Mouse (Mus musculus) layer of hippocampus, adult 2 months (tissue): ENCODE measurements around the gene Cyp2s1. TPM values are rescaled to one million over a fixed set of nuclear protein-coding genes. Genes with fewer than 3 reads are reported as not detected.

Source experiments
- DNase-seq, 2 experiments: peaks; one replicate each; pipeline ENCODE4 v3.0.0; 2022; ENCODE audit warnings: low spot score in 2 of 2
- H3K27ac ChIP-seq: fragments of 200-600 bp; 2 replicates; pipeline ENCODE4 v1.8.1; 2022
- H3K4me3 ChIP-seq: fragments of 200-600 bp; 2 replicates; pipeline ENCODE4 v1.8.1; 2022; ENCODE audit warnings: mild to moderate bottlenecking
- CTCF ChIP-seq: fragments of 200-600 bp; conservative IDR thresholded peaks from 2 replicates; pipeline ENCODE4 v1.8.1; 2022; ENCODE audit warnings: antibody characterized with exemption, mild to moderate bottlenecking, moderate library complexity
- total RNA-seq, 2 experiments: library from RNA; stranded (reverse); gene quantifications; 2 replicates each; pipeline ENCODE4 v1.2.3; 2021

Gene Cyp2s1
- total RNA-seq, 2 experiments from 2014 or later = 1.4 to 2.3 TPM

DNA sequence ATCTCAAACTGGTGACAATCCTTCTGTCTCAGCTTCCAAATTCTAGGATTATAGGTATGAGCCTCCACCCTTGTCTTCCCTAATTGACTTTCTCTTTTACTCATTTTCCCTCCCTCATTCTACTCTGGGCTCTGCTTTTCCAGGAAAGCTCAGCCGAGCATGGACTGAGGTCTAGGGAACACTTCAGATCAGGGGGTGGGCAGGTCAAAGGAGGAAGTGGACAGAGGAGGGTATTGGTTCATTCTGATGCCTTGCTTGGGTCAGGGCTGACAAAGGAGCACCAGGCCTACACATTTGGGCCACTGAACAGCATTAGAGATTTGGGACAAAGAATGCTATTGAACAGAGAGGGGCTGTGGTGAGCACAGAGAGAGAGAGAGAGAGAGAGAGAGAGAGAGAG lies 31.9 kb downstream of the Cyp2s1 start:
- no peak for DNase-seq
- no peak for TF ChIP-seq CTCF
- no peak overlapping the region for H3K4me3 ChIP-seq
- no peak overlapping the region for H3K27ac ChIP-seq

DNA sequence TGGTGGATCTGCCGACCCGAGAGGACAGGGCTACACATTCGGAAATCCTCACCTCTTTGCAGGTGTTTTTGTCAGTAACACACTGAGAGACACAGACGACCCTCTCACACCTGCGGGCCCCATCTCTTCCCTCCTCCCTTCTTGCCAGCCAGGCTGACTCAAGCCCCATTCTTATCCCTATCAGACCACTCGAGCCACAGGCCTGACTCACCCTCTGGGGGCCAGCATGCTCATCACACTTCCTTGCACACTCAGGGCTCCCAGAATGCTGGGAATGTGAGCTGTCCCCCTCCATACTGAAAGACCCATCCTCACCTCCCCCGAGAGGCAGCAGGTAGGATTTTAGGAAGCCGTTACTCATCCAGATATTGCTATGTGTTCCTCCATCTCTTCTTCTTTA lies 33.0 kb downstream of the Cyp2s1 start:
- TF ChIP-seq CTCF = no peak
- H3K27ac ChIP-seq = no peak overlapping the region
- no peak for DNase-seq
- H3K4me3 ChIP-seq = no peak overlapping the region

DNA sequence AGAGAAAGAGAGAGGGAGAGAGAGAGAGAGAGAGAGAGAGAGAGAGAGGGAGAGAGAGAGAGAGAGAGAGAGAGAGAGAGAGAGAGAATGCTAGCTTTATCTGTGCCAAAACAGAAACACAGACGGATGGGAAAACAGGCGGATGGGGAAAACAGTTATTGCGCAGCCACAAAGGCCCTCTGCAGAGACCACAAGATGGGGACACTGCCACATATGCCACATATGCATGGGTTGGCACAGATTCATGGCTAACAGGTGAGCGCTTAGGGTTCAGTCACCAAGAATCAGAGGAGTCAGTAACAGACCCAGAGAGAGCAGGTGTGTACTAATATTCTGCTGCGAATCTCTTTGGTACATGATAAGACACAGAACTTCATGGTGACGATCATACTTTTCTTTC lies 34.0 kb downstream of the Cyp2s1 start:
- Histone ChIP-seq H3K4me3 (no peak overlapping the region), H3K27ac (peak overlapping the region; percentile 53)
- DNase-seq = no peak
- TF ChIP-seq CTCF = no peak

DNA sequence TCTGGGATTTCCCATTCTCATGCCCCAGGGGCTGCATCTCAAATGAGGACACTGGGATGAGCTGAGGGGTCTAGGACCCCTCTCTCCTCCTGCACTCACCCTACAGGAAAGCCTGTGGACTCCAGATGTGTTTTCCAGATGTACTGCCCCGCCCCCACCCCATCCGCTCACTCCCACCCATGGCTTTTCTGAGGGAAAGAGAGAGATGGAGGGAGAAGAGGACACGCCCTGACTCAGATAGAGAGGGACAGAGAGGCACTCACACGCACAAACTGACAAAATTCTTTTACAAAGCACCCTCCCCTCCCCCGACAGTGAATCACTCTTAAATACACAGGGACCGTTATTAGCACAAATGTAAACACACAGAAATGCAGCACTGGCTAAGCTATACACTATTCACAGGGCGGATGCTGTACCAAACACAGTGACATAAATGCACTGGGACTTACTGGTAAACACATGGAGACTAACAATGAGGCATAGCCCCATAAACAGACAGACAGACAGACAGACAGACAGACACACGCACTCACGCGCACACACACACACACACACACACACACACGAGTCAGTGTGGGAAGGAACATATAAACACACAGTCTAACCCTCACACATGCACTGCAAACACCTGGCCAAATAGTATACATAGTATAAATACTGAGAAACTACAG lies 34.6 kb downstream of the Cyp2s1 start:
- no peak for TF ChIP-seq CTCF
- Histone ChIP-seq H3K4me3 (peak overlapping the region; percentile 51), H3K27ac (peak overlapping the region; percentile 95)

DNA sequence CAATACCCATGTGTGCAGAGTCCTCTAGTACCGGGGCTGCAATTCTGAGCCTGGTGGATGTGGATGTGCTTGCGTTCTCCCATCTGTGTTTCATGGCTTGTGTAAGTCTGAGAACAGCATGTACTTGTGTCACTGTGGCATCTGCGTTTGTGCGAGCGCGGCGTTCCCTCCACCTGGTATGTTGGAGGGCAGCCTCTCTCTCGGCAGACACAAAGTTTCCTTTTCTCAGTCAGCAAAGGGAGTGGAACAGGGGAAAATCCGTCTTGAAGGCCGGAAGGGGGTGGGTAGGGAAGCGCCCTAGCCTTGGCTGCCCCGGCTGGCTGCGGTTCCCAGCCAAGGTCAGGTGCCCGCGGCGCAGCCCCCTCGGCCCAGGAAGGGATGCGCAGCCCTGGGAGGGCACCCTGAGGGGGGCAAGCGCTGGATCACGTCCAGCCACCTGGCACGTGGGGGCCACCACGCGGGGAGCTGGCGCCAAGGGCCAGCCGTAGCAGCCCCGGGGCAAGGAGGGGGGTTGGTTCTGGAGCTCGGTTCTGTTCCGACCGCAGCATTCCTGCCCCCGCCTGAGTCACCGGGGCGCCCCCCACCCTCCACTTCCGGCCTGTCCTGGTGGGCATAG lies 35.3 kb downstream of the Cyp2s1 start:
- peak overlapping the region; percentile 95 for H3K27ac ChIP-seq
- H3K4me3 ChIP-seq = peak overlapping the region; percentile 51
- no peak for TF ChIP-seq CTCF
- DNase-seq = peak; percentile 75 to 84

More for the DNA sequence above, 34.6 kb downstream of the Cyp2s1 start:
- no peak for DNase-seq

DNA sequence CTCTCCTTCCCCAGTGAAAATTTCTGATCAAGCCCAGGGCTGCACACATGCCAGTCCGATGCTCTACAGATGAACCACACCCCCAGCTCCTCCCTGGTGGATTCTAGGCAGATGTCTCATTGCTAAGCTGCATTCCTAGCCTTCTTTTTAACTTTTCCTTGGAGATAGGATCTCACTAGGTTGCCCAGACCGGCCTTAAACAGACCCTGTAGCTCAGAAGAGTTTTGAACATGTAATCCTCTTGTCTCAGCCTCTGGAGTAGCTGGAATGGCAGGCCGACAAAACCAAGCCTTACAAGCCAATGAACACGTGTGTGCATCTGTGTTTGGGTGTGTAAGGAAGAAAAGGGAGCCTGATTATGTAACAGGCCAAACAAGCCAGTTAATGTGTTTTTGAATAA lies 36.0 kb downstream of the Cyp2s1 start:
- Histone ChIP-seq H3K27ac (peak overlapping the region; percentile 95), H3K4me3 (no peak overlapping the region)
- DNase-seq = no peak
- no peak for TF ChIP-seq CTCF

DNA sequence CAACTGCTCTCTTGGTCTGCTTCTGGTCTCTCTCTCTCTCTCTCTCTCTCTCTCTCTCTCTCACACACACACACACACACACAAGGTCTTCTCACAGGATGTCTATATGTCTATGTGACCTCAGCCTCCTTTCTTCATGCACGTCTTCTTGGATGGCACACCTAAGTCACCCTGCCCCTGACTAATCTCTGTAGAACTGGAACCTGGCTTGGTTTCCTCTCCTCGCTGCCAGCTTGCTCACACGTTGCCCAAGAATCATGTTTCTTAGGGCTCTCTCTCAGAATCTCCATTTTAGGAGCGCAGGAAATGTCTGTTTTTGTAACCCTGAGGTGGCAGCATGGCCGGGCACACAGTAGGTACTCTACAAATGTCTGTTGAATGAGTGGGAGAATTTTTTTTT lies 36.7 kb downstream of the Cyp2s1 start:
- peak overlapping the region; percentile 95; the same call in 1 of the 2 replicates for H3K27ac ChIP-seq
- H3K4me3 ChIP-seq = no peak overlapping the region
- DNase-seq = no peak
- TF ChIP-seq CTCF = no peak

DNA sequence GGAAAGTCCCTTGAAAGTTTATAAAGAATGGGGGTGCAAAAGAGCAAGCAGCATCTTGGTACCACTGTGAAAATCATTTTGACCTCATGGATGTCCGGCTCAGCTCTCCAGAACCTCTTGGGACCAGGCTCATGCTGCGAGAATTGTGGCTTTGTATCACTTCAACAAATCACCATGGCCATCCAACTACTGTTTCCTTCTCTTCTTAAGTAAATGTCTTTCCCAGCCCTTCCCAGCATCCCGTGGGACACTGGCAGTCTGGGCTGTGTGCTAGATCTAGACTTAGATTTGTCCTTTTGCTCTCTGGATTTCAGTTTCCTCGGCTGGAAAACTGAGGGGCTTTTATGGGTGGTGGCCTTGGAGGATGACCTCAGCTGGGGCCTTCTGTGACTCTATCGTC lies 48.5 kb downstream of the Cyp2s1 start:
- no peak for TF ChIP-seq CTCF
- Histone ChIP-seq H3K4me3 (no peak overlapping the region), H3K27ac (no peak overlapping the region)
- DNase-seq = no peak

DNA sequence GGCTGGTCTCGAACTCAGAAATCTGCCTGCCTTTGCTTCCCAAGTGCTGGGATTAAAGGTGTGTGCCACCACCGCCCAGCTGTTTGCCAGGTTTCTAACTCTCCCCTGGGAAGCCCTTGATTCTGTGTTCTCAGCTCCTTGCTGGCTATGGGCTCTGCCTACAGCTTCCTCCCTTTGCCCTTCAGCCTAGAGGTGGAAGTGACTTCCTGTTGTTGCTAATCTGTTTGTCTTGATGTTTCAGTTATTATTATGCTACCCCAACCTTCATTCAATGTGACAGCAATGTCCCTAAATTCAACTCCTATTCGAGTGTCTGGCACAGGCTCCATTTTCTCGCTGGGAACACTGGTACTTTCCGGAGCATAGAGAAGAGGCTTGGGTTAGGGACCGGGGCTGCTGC lies 50.6 kb downstream of the Cyp2s1 start:
- Histone ChIP-seq H3K27ac (no peak overlapping the region), H3K4me3 (no peak overlapping the region)
- no peak for DNase-seq
- TF ChIP-seq CTCF = no peak

DNA sequence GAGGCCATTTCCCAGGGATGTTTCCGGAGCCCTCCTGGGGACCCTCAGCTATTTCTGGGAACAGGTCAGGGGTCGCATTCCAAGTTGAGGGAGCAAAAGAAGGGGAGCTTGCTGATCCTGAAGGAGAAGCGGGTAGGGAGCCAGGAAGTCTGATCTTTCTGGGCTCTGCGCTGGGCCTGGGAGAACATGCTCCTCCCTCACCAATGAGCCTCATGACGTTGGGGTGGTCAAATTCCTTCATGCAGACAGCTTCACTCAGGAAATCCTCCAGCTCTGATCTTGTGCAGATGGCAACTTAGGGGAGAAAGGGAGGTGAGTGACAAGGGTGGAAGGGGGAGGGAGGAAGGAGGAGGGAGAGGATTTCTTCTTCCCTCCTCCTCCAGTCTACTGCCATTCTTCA lies 52.5 kb downstream of the Cyp2s1 start:
- no peak for DNase-seq
- no peak overlapping the region for H3K4me3 ChIP-seq
- H3K27ac ChIP-seq = no peak overlapping the region
- TF ChIP-seq CTCF = no peak

DNA sequence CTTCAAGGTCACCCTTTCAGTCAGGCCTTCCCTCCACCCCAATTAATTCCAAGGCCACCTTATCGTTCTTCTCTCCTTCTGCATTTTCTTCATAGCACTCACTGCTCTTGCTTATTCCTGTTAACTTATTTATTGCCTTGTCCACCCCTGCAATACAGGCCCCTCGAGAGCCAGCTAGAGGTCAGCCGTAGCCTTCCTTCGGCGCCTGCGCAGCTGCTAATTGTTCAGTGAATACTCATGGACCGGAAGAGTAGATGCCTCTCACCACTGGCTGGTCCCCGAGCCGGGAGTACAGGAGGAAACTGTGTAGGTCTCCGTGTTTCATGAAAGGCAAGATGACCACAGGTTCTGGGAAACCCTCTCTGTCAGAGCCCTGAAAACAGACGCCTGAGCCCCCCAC lies 53.0 kb downstream of the Cyp2s1 start:
- no peak for DNase-seq
- TF ChIP-seq CTCF = no peak
- no peak overlapping the region for H3K27ac ChIP-seq
- H3K4me3 ChIP-seq = no peak overlapping the region

DNA sequence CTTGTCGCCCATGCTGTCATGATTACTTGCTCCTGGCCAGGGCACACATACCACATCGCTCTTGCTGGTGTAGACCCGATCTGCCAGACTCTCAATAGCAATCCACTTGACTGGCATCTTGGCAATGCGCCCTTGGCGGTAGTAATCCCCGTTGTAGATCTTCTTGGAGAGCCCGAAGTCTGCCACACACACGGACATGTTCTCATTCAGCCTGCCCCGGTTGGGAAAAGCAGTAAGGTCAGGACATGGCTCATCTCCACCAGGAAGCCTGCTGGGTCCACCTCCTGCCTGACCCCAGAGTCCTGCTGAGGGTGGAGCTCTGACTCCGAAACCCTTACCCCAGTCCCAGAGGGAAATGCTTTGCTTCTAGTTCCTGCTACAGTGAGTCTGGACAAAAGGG lies 55.4 kb downstream of the Cyp2s1 start:
- DNase-seq = no peak
- Histone ChIP-seq H3K4me3 (no peak overlapping the region), H3K27ac (no peak overlapping the region)
- TF ChIP-seq CTCF = no peak

DNA sequence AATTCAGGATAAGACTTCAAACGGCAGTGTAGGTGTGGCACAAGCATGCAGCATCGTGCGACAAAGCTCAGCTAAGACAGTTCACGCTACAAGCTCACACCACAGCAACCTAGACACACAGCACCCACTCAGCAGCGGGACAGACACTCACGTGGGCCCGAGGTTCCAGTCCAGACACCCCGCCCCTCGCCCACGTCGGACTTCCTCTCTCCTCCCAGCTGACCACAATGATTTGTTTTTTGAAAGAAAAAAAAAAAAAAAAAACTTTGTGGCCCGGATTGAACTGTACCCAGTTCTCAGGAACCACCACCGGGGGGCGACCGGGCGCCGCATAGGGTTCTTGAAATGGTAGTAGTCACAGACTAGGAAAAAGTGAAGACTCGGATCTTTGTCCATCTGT lies 60.7 kb downstream of the Cyp2s1 start:
- peak; percentile 98 for TF ChIP-seq CTCF
- peak overlapping the region; percentile 94 for H3K4me3 ChIP-seq
- peak overlapping the region; percentile 95 for H3K27ac ChIP-seq
- DNase-seq = peak; percentile 84 to 91

DNA sequence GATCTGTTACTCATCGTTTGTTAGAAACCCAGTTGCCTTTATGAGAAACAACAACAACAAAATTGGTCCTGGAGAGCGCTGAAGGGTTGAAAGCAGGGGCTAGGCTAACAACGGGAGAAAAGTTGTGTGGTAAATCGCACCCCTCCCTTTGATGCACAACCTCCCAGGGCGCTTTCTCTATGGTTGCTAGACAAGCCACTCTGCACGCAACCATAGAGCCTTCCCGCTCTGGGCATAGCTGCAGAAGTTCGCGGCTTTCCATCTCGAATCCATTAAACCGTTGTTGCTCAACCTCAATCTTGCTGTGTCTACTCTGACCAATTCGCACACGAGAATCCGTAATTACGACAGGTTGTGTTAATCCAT lies 61.3 kb downstream of the Cyp2s1 start:
- Histone ChIP-seq H3K4me3 (peak overlapping the region; percentile 94), H3K27ac (peak overlapping the region; percentile 95)
- no peak for TF ChIP-seq CTCF
- peak; percentile 58 to 66 for DNase-seq
